Mouse (Mus musculus): Measurements from ENCODE around the gene 2410004B18Rik. TPM values are rescaled to one million over a fixed set of nuclear protein-coding genes. Genes with fewer than 3 reads are reported as not detected.
"Not testable (repeated sequence)": the region's sequence is repeated elsewhere in the genome, so short reads cannot be mapped to it uniquely, and the experiment has no call there.

2410004B18Rik gene
- polyA plus RNA-seq, 1 experiment from 2014 or later, result 64.4 TPM

- Histone ChIP-seq H3K9ac (ENCODE audit: low read length) (no peak overlapping the region), H3K27me3 (ENCODE audit: control insufficient read depth, insufficient read depth, low read length) (no peaks in the 10 kb centered on the region), H3K9me3 (ENCODE audit: control insufficient read depth, low read length) (no peaks in the 10 kb centered on the region), H3K4me2 (ENCODE audit: low read depth) (no peak overlapping the region), H3K27ac (ENCODE audit: low read depth, low read length) (no peak overlapping the region), H3K4me3 (ENCODE audit: low read depth, low read length) (no peak overlapping the region), H3K4me1 (ENCODE audit: control insufficient read depth, insufficient read depth, low read length) (no peaks in the 10 kb centered on the region), H3K36me3 (ENCODE audit: control insufficient read depth, insufficient read depth, low read length) (no peaks in the 10 kb centered on the region)
- ATAC-seq (ENCODE audit: insufficient read depth, low FRiP score, low TSS enrichment) (no peak), DNase-seq (ENCODE audit: low spot score) (no peak)
- 88% methylated on average over 9 of the region's 9 CpGs for whole genome bisulfite sequencing
Observed at GRCm38 (mm10) chr3:145906582-145906981, 31.2 kb upstream of the 2410004B18Rik start.

GRCm38 (mm10) chr3:145912512-145912911 is 25.3 kb upstream of the 2410004B18Rik start:
- Histone ChIP-seq H3K27me3 (ENCODE audit: control insufficient read depth, insufficient read depth, low read length) (no peaks in the 10 kb centered on the region), H3K4me2 (ENCODE audit: low read depth) (no peak overlapping the region), H3K9ac (ENCODE audit: low read length) (no peak overlapping the region), H3K9me3 (ENCODE audit: control insufficient read depth, low read length) (no peaks in the 10 kb centered on the region), H3K4me3 (ENCODE audit: low read depth, low read length) (no peak overlapping the region), H3K4me1 (ENCODE audit: control insufficient read depth, insufficient read depth, low read length) (no peaks in the 10 kb centered on the region), H3K27ac (ENCODE audit: low read depth, low read length) (no peak overlapping the region), H3K36me3 (ENCODE audit: control insufficient read depth, insufficient read depth, low read length) (no peaks in the 10 kb centered on the region)
- ATAC-seq (ENCODE audit: insufficient read depth, low FRiP score, low TSS enrichment), result no peak
- no peak for DNase-seq (ENCODE audit: low spot score)
- WGBS, result 92% methylated on average over 7 of the region's 7 CpGs

GRCm38 (mm10) chr3:145913263-145913662 is 24.6 kb upstream of the 2410004B18Rik start:
- Histone ChIP-seq H3K27ac (ENCODE audit: low read depth, low read length) (no peak overlapping the region), H3K4me2 (ENCODE audit: low read depth) (no peak overlapping the region), H3K36me3 (ENCODE audit: control insufficient read depth, insufficient read depth, low read length) (no peaks in the 10 kb centered on the region), H3K9me3 (ENCODE audit: control insufficient read depth, low read length) (no peaks in the 10 kb centered on the region), H3K27me3 (ENCODE audit: control insufficient read depth, insufficient read depth, low read length) (no peaks in the 10 kb centered on the region), H3K4me1 (ENCODE audit: control insufficient read depth, insufficient read depth, low read length) (no peaks in the 10 kb centered on the region), H3K9ac (ENCODE audit: low read length) (no peak overlapping the region), H3K4me3 (ENCODE audit: low read depth, low read length) (no peak overlapping the region)
- WGBS, result 81% methylated on average over 6 of the region's 6 CpGs
- ATAC-seq (ENCODE audit: insufficient read depth, low FRiP score, low TSS enrichment) (no peak), DNase-seq (ENCODE audit: low spot score) (no peak)

- not testable (repeated sequence) for H3K4me3 ChIP-seq (ENCODE audit: low read depth, low read length); H3K27me3 ChIP-seq (ENCODE audit: control insufficient read depth, insufficient read depth, low read length); H3K9me3 ChIP-seq (ENCODE audit: control insufficient read depth, low read length); H3K36me3 ChIP-seq (ENCODE audit: control insufficient read depth, insufficient read depth, low read length); H3K4me2 ChIP-seq (ENCODE audit: low read depth); H3K27ac ChIP-seq (ENCODE audit: low read depth, low read length); H3K4me1 ChIP-seq (ENCODE audit: control insufficient read depth, insufficient read depth, low read length); ATAC-seq (ENCODE audit: insufficient read depth, low FRiP score, low TSS enrichment); DNase-seq (ENCODE audit: low spot score); H3K9ac ChIP-seq (ENCODE audit: low read length)
- 74% methylated on average over 7 of the region's 7 CpGs for WGBS
Observed at GRCm38 (mm10) chr3:145913942-145914341, 23.9 kb upstream of the 2410004B18Rik start.

GRCm38 (mm10) chr3:145916374-145916773 is 21.4 kb upstream of the 2410004B18Rik start:
- ATAC-seq (ENCODE audit: insufficient read depth, low FRiP score, low TSS enrichment) (no peak), DNase-seq (ENCODE audit: low spot score) (no peak)
- Histone ChIP-seq H3K9ac (ENCODE audit: low read length) (no peak overlapping the region), H3K4me2 (ENCODE audit: low read depth) (no peak overlapping the region), H3K9me3 (ENCODE audit: control insufficient read depth, low read length) (no peaks in the 10 kb centered on the region), H3K27me3 (ENCODE audit: control insufficient read depth, insufficient read depth, low read length) (no peaks in the 10 kb centered on the region), H3K36me3 (ENCODE audit: control insufficient read depth, insufficient read depth, low read length) (no peaks in the 10 kb centered on the region), H3K27ac (ENCODE audit: low read depth, low read length) (no peak overlapping the region), H3K4me1 (ENCODE audit: control insufficient read depth, insufficient read depth, low read length) (no peaks in the 10 kb centered on the region), H3K4me3 (ENCODE audit: low read depth, low read length) (no peak overlapping the region)
- 90% methylated on average over 5 of the region's 5 CpGs for WGBS

GRCm38 (mm10) chr3:145916826-145917225 is 21.0 kb upstream of the 2410004B18Rik start:
- Histone ChIP-seq H3K9me3 (ENCODE audit: control insufficient read depth, low read length) (no peaks in the 10 kb centered on the region), H3K4me3 (ENCODE audit: low read depth, low read length) (no peak overlapping the region), H3K27me3 (ENCODE audit: control insufficient read depth, insufficient read depth, low read length) (no peaks in the 10 kb centered on the region), H3K9ac (ENCODE audit: low read length) (no peak overlapping the region), H3K27ac (ENCODE audit: low read depth, low read length) (no peak overlapping the region), H3K4me1 (ENCODE audit: control insufficient read depth, insufficient read depth, low read length) (no peaks in the 10 kb centered on the region), H3K4me2 (ENCODE audit: low read depth) (no peak overlapping the region), H3K36me3 (ENCODE audit: control insufficient read depth, insufficient read depth, low read length) (no peaks in the 10 kb centered on the region)
- no peak for ATAC-seq (ENCODE audit: insufficient read depth, low FRiP score, low TSS enrichment)
- no peak for DNase-seq (ENCODE audit: low spot score)
- 90% methylated on average over 4 of the region's 4 CpGs for whole genome bisulfite sequencing

- H3K9ac ChIP-seq (ENCODE audit: low read length), result 0 out of 2 replicates have a peak within 1 kb of the TSS, but pooled peaks have one; percentile 26
Observed at GRCm38 (mm10) chr3:145922019-145922854, 15.6 kb upstream of the 2410004B18Rik start, which contains the start of gene Bcl10. Gene Bcl10 (plus strand): TSS chr3:145922804.

GRCm38 (mm10) chr3:145922971-145923370 is 14.8 kb upstream of the 2410004B18Rik start:
- Histone ChIP-seq H3K4me3 (ENCODE audit: low read depth, low read length) (no peak overlapping the region), H3K9ac (ENCODE audit: low read length) (no peak overlapping the region), H3K27me3 (ENCODE audit: control insufficient read depth, insufficient read depth, low read length) (no peaks in the 10 kb centered on the region), H3K36me3 (ENCODE audit: control insufficient read depth, insufficient read depth, low read length) (no peaks in the 10 kb centered on the region), H3K27ac (ENCODE audit: low read depth, low read length) (no peak overlapping the region), H3K9me3 (ENCODE audit: control insufficient read depth, low read length) (no peaks in the 10 kb centered on the region), H3K4me1 (ENCODE audit: control insufficient read depth, insufficient read depth, low read length) (peaks cover 6% of the 10 kb centered on the region), H3K4me2 (ENCODE audit: low read depth) (no peak overlapping the region)
- WGBS, result 78% methylated on average over 3 of the region's 3 CpGs
- no peak for ATAC-seq (ENCODE audit: insufficient read depth, low FRiP score, low TSS enrichment)
- no peak for DNase-seq (ENCODE audit: low spot score)

More at GRCm38 (mm10) chr3:145922019-145922854, 15.6 kb upstream of the 2410004B18Rik start, which contains the start of gene Bcl10:
- no peaks in the 10 kb centered on the region for H3K36me3 ChIP-seq (ENCODE audit: control insufficient read depth, insufficient read depth, low read length)
- 39% methylated on average over 11 of the region's 11 CpGs for WGBS
- peaks cover 6% of the 10 kb centered on the region for H3K4me1 ChIP-seq (ENCODE audit: control insufficient read depth, insufficient read depth, low read length)
- no peaks in the 10 kb centered on the region for H3K27me3 ChIP-seq (ENCODE audit: control insufficient read depth, insufficient read depth, low read length)
- DNase-seq (ENCODE audit: low spot score) (no peak), ATAC-seq (ENCODE audit: insufficient read depth, low FRiP score, low TSS enrichment) (no peak)
- H3K27ac ChIP-seq (ENCODE audit: low read depth, low read length), result no peak within 1 kb of the TSS
- no peaks in the 10 kb centered on the region for H3K9me3 ChIP-seq (ENCODE audit: control insufficient read depth, low read length)
- peak within 1 kb of the TSS; percentile 52 for H3K4me2 ChIP-seq (ENCODE audit: low read depth)
- peak within 1 kb of the TSS; percentile 26 for H3K4me3 ChIP-seq (ENCODE audit: low read depth, low read length)

All from neural tube, embryonic 11.5 days (tissue).